Mouse (Mus musculus) G1E (cell line): ENCODE results near the gene Ptpn14. TPM values are rescaled to one million over a fixed set of nuclear protein-coding genes. Genes with fewer than 3 reads are reported as not detected.
A peak's percentile ranks its signal among the peaks of the same experiment; 100 is the strongest.

Experiments used
- ATAC-seq: 2 replicates; pipeline ENCODE4 v1.8.0; 2016; ENCODE audit warnings: mild to moderate bottlenecking; ENCODE audit not compliant: insufficient number of reproducible peaks, poor library complexity, low FRiP score, severe bottlenecking; ENCODE audit errors: extremely low read depth
- DNase-seq: peaks from one replicate; pipeline ENCODE4 v3.0.0; 2012; ENCODE audit warnings: low spot score
- H3K27me3 ChIP-seq: 2 replicates; pipeline ENCODE4 v1.6.1; 2012; ENCODE audit warnings: mild to moderate bottlenecking, low read length, inconsistent platforms; ENCODE audit not compliant: insufficient read depth
- H3K36me3 ChIP-seq: replicated peaks from 2 replicates; pipeline ENCODE3; 2012; ENCODE audit warnings: mild to moderate bottlenecking, inconsistent platforms
- H3K4me1 ChIP-seq: 2 replicates; pipeline ENCODE4 v1.6.1; 2012; ENCODE audit warnings: low read depth, low read length, inconsistent platforms, mixed read lengths; ENCODE audit not compliant: insufficient read depth
- H3K4me3 ChIP-seq: 2 replicates; pipeline ENCODE4 v1.5.1; 2012; ENCODE audit warnings: low read depth, mild to moderate bottlenecking, inconsistent platforms, low read length, moderate library complexity, mixed read lengths
- H3K9me3 ChIP-seq: replicated peaks from 2 replicates; pipeline ENCODE4 v1.6.1; 2012; ENCODE audit warnings: inconsistent platforms
- CTCF ChIP-seq: IDR thresholded peaks from 2 replicates; pipeline ENCODE4 v1.5.1; 2012; ENCODE audit warnings: low read depth, low read length, inconsistent platforms, mixed read lengths
- GATA1 ChIP-seq: IDR thresholded peaks from 2 replicates; pipeline ENCODE4 v1.6.1; 2012; ENCODE audit warnings: borderline replicate concordance, low read length, inconsistent platforms, mixed read lengths
- GATA2 ChIP-seq: IDR thresholded peaks from 2 replicates; pipeline ENCODE4 v1.6.1; 2012; ENCODE audit warnings: low read depth, low read length, inconsistent platforms, borderline replicate concordance
- POLR2AphosphoS5 ChIP-seq: IDR thresholded peaks from 2 replicates; pipeline ENCODE4 v1.6.1; 2012; ENCODE audit warnings: low read depth, low read length, inconsistent platforms; ENCODE audit not compliant: insufficient replicate concordance
- TAL1 ChIP-seq: conservative IDR thresholded peaks from 2 replicates; pipeline ENCODE4 v1.6.1; 2012; ENCODE audit warnings: low read depth, low read length, inconsistent platforms, mixed read lengths
- polyA plus RNA-seq: library from polyadenylated mRNA; stranded (reverse); fragments of >175 nt; gene quantifications from 2 replicates; pipeline ENCODE4 v1.2.3, GENCODE M21; 2012
- total RNA-seq, 2 experiments: library from RNA; stranded (forward) in 1 of 2; stranded (reverse) in 1 of 2; fragments of 200-1000 nt in 1 of 2; fragments of >200 nt in 1 of 2; fragmentation: Nextera tagmentation in 1 of 2; gene quantifications; 2 replicates each; pipeline ENCODE4 v1.2.3; 2014 to 2017

Gene Ptpn14
- total RNA-seq (2014; fragmentation: Nextera tagmentation) (not detected in 2 replicates), total RNA-seq (2017) (0.11 and 0.17 TPM in 2 replicates), polyA plus RNA-seq (not detected in 2 replicates)

DNA sequence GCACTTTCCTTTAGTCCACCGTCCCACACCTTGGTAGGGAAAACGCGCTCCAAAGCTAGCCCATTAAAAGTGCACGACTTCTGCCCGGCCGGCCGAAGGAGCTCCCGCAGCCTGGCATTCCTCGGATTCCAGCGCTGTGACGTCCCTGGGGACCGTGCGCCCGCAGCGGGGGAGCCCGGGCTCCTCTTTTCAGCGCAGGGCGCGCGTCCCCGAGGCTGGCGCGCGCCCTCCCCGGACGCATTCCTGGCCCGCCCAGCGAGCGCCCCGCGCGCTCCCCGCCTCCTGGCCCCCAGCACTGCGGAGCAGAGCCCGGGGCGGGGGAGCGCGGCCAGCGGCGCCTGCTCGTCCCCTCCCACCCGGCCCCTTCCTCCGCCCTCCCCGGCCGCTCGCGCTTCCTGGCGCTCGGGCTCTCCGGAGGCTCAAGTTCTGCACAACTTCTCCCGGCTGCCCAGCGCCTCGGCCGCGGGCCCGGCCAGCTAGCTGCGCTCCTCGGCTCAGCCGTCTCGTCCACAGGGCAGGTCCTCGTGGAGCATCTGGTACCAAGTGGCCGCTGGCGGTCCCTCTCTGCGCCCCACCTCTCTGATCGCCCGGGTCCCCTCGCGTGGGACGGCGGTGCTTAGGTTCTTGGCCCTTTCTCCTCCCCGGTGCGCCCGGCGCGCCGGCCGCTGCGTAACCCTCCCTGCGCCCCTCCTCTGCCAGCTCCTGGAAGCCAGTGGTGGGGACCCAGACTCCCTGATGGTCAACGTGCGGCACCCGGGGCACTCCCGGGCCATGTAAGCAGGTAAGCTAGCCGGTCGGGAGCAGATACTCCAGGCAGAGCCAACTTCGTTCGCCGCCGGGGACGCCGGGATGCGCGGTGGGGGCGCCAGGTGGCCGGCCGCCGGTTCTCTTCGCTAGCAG is at the start of gene Ptpn14:
TSS of gene Ptpn14 (plus strand) at position 385 of the 900 bp plus-strand sequence.
- ATAC-seq (no peak), DNase-seq (no peak)
- H3K36me3 ChIP-seq, result no peaks in the 10 kb centered on the region
- TF ChIP-seq CTCF, result no peak
- TF ChIP-seq GATA2, result no peak
- TF ChIP-seq TAL1, result no peak
- no peak for TF ChIP-seq POLR2AphosphoS5
- no peak for TF ChIP-seq GATA1
- peaks cover 66% of the 10 kb centered on the region for H3K9me3 ChIP-seq
- H3K27me3 ChIP-seq, result no peaks in the 10 kb centered on the region
- peak within 1 kb of the TSS; percentile 7; the same call in 1 of the 2 replicates for H3K4me3 ChIP-seq
- H3K4me1 ChIP-seq, result no peaks in the 10 kb centered on the region

DNA sequence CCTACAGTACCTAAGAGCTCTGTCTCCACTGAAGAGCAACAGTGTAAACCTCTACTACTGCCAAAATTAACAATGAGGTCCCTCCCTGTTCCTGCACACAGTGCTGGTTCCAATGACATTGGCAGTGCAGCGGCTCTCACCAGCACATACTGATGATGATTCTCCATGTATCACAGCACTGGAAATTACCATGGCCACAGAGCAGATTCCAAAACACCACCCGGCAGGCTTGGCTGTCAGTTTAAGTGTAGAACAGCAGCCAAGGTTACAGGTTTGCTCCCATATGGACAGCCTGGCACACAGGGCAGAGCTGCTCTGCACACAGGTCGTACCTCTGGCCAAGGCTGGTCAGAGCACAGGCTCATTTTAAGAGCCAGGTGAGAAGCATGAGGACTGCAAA is 48.5 kb upstream of the Ptpn14 start:
- Histone ChIP-seq H3K36me3 (peaks cover 85% of the 10 kb centered on the region), H3K4me3 (no peak overlapping the region), H3K27me3 (no peaks in the 10 kb centered on the region), H3K9me3 (no peaks in the 10 kb centered on the region), H3K4me1 (no peaks in the 10 kb centered on the region)
- ATAC-seq (no peak), DNase-seq (no peak)
- TF ChIP-seq CTCF, result no peak
- no peak for TF ChIP-seq POLR2AphosphoS5
- TF ChIP-seq GATA1, result no peak
- TF ChIP-seq TAL1, result no peak
- no peak for TF ChIP-seq GATA2

DNA sequence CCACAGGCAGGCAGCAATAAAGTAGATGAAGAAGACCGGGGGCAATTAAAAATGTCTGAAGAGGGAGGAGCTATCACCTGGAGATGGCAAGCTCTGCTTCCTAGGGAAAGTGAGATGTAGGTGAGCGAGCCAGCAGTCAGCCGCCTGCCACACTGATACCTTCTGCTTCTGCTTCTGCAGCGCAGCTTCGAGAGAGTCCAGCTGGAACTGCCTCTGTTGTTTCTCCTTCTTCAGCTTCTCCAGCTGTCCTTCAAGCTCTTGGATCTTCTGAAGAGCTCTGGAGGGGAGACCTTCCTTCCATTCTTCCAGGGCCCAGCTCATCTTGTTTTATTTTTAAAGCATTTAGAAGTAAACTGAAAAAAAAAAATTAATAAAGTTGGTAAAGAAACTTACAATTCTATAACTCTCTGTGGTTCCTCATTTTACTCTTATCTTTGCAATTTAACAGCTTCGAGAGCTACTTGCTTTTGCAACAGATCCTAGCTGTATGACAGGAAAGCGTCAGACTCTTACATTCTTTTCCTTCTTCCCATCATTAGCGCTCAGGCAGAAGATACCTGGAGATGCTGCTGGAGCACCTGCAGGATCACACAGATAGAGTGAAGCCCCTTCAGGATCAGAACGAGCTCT is 43.2 kb upstream of the Ptpn14 start:
- peaks cover 60% of the 10 kb centered on the region for H3K36me3 ChIP-seq
- no peak for DNase-seq
- H3K4me1 ChIP-seq, result peaks cover 15% of the 10 kb centered on the region
- no peak for ATAC-seq
- no peak overlapping the region for H3K4me3 ChIP-seq
- no peaks in the 10 kb centered on the region for H3K9me3 ChIP-seq
- TF ChIP-seq GATA1 (no peak), TAL1 (no peak), CTCF (no peak), GATA2 (no peak), POLR2AphosphoS5 (no peak)
- H3K27me3 ChIP-seq, result no peaks in the 10 kb centered on the region

DNA sequence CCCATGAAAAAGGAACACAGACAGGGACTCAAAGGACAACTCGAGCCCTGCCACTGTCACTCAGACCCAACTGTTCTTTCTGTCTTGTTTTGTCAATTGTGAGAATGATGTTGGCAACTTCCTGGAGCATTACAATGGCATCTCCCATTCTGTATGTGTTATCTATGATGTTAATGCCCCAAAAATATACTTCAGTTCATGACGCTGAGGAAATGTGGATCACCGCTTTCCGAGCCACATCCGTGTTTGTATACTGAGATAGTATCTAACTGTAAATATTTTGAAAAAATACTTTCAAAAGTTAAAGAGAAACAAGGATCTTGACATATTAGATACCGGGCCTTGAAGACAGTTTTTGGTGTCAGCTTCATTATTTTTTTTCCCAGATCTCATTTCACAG is 42.0 kb upstream of the Ptpn14 start:
- no peak for ATAC-seq
- Histone ChIP-seq H3K9me3 (no peaks in the 10 kb centered on the region), H3K4me1 (peaks cover 15% of the 10 kb centered on the region), H3K4me3 (no peak overlapping the region), H3K36me3 (peaks cover 49% of the 10 kb centered on the region), H3K27me3 (no peaks in the 10 kb centered on the region)
- no peak for TF ChIP-seq TAL1
- no peak for TF ChIP-seq GATA1
- no peak for TF ChIP-seq CTCF
- no peak for TF ChIP-seq GATA2
- TF ChIP-seq POLR2AphosphoS5, result no peak
- DNase-seq, result no peak

DNA sequence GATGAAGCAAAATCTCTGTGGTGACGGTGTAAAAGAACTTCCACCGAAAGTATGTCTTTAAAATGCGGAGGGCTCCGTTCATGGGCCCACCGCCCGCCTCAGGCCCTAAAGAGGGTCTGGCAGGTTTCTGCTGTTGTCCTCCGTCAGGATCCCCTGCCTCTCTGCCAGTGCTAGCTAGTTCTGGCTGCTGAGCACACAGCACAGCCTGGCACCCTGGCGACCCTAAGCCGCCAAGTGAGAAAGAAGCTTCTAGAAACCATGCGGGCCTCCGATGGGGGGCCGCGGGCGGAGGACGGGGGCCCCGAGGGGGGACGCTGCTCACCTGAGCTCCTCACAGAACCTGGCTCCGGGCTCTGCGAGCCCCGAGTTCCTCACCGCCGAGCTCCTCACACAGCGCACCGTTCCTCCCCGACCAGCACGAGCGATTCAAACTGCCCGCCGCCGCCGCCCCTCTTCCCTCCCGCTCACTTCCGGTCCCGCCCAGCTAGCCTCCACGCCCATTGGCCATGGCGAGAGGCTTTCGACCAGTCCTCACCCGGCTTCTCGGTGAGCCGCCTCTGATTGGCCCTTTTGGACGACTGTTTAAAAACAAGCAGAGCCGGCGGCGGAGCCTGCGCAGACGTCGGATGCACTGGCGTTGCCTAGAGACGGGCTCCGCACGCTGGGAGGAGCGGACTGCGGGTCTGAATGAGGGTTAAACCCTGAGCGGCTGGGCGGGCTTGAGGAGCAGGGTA is 40.2 kb upstream of the Ptpn14 start, which contains the start of gene Cenpf:
TSS of gene Cenpf (minus strand) at position 433 of the 734 bp plus-strand sequence.
- ATAC-seq (peak; percentile 98), DNase-seq (peak; percentile 97)

DNA sequence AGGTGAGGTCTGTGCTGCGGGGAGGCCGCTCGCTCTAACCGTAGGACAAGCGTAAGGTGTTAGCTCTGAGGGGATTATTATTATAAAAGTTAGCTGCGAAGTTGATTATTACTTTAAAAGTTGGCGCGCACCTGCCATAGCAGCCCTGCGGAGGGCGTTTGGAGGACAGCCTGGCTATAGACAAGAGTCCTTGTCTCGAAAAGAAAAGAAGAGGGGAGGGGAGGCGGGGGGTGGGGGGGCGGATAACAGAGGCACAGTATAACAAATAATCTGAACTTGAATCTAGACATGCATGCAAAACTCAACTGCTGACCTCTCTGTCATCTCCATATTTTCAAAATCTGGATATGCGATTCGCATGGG is 39.7 kb upstream of the Ptpn14 start:
- DNase-seq (no peak), ATAC-seq (peak; percentile 9; the same call in 1 of the 2 replicates)
- TF ChIP-seq TAL1 (no peak), CTCF (no peak), POLR2AphosphoS5 (no peak), GATA1 (no peak), GATA2 (no peak)

More for the DNA sequence above, 40.2 kb upstream of the Ptpn14 start, which contains the start of gene Cenpf:
- Histone ChIP-seq H3K36me3 (peaks cover 31% of the 10 kb centered on the region), H3K27me3 (no peaks in the 10 kb centered on the region), H3K9me3 (no peaks in the 10 kb centered on the region), H3K4me1 (peaks cover 15% of the 10 kb centered on the region), H3K4me3 (peak within 1 kb of the TSS; percentile 86)
- TF ChIP-seq GATA1 (no peak), GATA2 (no peak), TAL1 (no peak), CTCF (no peak), POLR2AphosphoS5 (no peak)

More for the DNA sequence above, 39.7 kb upstream of the Ptpn14 start:
- Histone ChIP-seq H3K4me3 (peak overlapping the region; percentile 86), H3K27me3 (no peaks in the 10 kb centered on the region), H3K9me3 (no peaks in the 10 kb centered on the region), H3K36me3 (peaks cover 25% of the 10 kb centered on the region), H3K4me1 (peaks cover 15% of the 10 kb centered on the region)
